Mouse (Mus musculus) frontal cortex, adult (tissue): ENCODE measurements around the gene Syndig1.

Experiments
- ATAC-seq: cut with Nextera tagmentation; 2 replicates; pipeline ENCODE4 v1.9.2; 2017; ENCODE audit warnings: mild to moderate bottlenecking, moderate library complexity, mixed read lengths; ENCODE audit not compliant: low TSS enrichment

The Syndig1 gene

DNA sequence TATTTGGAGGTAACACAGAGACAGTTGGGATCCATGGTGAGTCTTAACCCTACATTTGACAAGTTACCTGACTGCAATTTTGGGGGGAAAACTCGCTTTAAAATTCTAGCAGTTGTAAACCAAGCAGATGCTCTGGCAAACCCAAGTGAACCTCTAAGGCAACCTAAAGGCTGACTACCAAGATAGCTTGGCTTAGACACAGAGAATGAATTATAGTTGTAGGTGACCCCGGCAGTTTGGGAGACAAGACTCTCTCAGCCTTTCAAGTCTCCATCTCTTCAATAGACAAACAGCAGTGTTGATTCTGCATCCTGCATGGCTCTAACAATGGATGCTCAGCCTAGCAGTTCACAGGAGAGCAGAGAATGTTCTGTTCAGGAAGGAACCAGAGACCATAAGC is at the start of gene Syndig1:
TSS of gene Syndig1 (plus strand) at position 301 of the 400 bp plus-strand sequence.
- no peak for ATAC-seq

DNA sequence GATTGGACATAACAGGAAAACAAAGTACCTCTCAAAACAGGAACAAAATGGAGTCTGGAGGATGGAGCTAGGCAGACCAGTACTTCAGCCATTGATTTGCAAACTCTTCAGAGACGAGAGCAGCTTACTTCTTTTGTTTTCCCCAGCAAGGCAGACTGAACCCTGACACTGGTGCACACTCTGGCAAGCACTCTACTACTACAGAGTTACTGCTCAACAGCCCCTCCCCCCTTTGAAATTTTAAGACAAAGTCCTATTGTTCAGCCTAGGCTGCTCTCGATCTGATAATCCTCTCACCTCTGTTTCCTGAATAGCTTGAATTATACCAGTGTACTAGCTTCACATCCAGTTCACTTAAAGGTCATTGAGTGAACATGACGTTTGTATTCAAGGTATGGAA is 30.4 kb upstream of the Syndig1 start:
- no peak for ATAC-seq

- ATAC-seq, result peak; percentile 58
These were observed 24.3 kb upstream of the Syndig1 start for GRCm38 (mm10) chr2:149804599-149805140.

- 0 out of 2 replicates have a peak, but pooled peaks have one; percentile 25 for ATAC-seq
These were observed 23.8 kb upstream of the Syndig1 start for GRCm38 (mm10) chr2:149805256-149805655.

DNA sequence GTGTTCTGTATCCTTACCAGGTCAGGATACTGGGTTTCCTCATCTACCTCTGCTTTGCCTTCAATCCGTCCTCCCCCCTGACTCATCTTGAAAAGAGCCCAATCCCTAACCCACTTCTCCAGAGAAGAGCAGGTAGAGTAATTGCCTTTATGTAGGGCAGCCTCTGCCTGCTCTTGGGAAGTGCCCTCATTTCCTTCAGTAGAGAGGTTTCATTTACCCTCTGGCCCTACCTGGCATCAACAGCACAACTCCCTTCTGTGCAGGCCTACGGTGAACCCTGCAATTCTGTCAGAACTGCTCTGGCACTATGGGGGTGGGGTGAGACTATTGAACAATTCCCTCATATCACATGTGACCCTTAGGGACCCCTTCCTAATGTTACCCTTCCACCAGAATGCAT is 16.1 kb upstream of the Syndig1 start:
- ATAC-seq, result no peak

GRCm38 (mm10) chr2:149818395-149818794 is 10.6 kb upstream of the Syndig1 start:
- ATAC-seq, result peak; percentile 79

DNA sequence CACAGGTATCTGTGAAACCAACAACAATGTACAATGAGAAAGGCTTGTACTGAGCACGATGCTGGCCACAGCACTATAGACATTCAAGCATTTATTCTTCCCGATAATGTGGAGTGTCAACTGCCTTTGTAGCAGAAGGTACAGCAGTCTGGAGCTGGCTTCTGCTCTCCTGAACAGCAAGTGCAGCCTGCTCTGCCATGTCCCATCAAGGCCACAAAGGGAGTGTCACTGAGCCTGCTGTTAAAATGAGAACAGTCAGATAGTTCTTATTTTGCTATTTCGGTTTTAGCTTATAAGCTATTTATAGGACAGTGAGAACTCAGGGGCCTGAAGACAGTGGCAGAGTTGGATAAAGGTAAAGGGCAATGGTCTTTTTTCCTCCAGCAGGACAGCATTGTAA is 9.3 kb upstream of the Syndig1 start:
- ATAC-seq, result no peak

- no peak for ATAC-seq
These were observed 8.8 kb upstream of the Syndig1 start for GRCm38 (mm10) chr2:149820201-149820600.

GRCm38 (mm10) chr2:149829955-149830535 is 1.0 kb downstream of the Syndig1 start:
- ATAC-seq, result peak; percentile 22

DNA sequence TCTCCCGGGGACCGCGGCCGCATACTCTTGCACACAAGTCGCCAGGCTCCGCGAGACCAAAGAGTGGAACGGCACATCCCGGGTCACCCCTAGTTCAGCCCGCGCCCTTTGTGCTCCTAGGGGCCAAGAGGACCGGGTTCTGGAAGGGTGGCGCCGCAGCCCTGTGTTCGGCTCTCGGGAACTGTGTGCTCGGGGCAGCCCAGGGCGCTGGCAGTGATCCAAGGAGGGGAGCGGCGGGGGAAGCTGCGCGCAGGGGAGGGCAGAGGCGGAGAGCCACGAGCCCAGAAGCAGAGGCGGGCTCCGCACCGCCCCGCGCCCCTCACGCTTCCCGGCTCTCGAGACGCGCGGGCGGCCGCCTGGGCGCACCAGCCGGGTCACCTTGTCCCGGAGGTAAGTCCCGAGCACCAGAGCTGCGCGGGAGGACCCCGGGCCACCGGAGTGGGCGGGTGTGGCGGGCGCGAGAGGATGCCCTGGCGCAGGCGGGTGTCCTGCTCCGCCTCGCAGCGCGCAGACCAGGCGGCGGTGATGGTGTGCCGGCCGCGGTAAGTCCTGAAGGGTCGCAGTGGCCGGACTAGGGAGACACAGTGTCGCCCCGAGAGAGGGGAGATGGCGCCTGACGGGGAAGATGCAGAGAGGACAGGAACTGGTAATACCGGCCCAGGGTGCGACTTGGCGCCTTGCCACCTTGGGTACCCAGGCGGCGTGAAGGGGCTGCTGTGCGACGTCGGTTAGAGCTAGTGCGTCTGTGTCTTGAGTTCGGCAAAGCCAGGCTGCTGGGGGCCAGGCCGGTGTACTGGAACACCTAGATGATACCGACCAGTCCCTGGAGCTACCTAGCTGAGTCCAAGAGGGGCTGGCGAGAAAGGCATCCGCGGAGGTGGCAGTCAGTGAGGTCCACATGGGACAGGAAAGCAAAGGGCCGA is 1.8 kb downstream of the Syndig1 start, which contains the start of gene C530025M09Rik:
TSS of gene C530025M09Rik (minus strand) at position 678 of the 923 bp plus-strand sequence.
- peak; percentile 26 for ATAC-seq

DNA sequence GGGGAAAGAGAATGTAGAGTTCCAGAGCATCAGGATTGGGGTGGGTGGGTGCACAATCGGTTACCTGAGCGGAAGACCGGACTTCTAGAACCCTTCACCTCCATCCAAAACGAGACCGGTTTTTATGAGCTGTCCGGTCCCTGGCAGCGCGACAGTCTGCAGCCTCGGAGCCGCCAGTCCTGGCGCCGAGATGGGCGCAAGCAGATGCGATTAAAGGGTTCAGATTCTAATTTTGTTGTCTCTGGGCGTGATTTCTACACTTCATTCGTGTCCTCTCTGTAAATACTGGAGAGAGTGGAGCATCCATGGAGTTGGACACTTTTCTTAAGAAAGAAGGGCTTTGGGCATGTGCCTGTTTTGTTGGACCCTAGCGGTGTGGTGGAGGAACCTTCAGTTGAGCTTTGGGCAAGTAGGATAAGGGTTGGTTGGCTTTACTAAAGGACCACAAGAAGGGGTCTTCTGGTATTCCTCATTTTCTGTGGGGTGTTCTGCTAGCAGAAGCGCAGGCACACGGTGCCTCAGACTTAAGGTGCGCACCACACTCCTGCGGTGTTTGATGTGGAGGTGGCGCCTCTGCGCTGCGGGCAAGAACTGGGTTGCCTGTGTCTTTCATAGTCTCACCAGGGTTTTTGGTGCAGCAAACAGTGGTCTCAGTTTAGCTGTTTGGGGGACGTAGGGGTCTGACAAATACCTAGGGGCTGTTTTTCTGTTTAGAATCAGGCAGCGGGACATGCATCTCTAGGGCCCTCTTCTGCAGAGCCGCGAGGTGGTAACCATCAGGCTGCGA is 2.6 kb downstream of the Syndig1 start:
- peak; percentile 42 for ATAC-seq

DNA sequence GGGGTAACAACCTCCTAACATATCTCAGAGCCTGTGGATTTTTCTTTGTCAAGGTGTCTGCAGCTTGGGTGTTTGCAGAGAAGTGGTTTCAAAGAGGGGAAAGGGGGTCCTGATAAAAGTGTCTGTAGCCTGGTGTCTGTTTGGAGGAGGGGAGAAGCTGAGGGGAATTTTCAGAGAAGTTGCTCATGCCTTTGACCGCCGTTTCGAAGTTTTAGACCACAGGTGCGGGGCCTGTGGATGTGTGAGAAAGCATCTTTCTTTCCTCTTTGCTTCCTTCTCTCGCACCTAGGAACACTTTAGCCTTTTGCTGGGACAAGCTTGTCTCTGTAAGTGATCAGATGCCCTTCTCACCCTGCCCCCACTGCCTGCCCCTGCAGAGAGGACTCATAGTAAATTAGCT is 3.3 kb downstream of the Syndig1 start:
- ATAC-seq, result no peak

DNA sequence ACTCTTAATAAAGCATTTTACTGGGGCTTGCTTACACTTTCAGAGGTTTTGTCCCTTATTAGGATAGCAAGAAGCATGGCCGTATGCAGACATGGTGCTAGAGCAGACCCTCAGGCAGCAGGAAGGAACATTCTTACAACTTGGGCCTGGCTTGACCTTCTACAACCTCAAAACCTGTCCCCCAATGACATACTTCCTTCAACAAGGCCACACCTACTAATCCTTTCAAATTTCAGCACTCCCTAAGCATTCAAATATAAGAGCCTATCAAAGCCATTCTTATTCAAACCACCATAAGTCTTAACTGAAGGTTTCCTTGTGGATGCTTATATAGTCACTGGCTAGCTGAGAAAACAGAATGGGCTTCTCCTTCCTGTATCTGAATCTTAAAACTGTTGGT is 6.1 kb downstream of the Syndig1 start:
- ATAC-seq, result no peak

GRCm38 (mm10) chr2:149836471-149837135 is 7.6 kb downstream of the Syndig1 start:
- ATAC-seq, result peak; percentile 74

DNA sequence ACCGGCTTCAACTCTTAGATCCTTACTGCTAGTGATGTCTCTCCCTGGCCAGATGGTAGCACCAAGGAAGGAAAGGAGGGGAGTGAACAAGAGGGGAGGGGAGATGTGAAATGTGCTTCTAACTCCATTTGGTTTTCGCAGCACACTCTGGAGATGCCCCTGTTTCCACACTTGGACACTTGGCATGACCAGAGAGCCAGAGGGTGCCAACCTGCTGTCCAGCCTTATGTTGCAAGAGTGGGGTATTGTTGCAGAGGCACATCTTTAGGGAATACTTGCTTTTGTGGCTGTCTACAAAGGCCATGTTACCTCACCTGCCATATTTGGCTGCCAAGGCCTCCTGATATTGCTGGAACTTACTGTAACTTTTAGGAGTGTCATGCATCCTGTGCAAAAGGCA is 10.7 kb downstream of the Syndig1 start:
- no peak for ATAC-seq

DNA sequence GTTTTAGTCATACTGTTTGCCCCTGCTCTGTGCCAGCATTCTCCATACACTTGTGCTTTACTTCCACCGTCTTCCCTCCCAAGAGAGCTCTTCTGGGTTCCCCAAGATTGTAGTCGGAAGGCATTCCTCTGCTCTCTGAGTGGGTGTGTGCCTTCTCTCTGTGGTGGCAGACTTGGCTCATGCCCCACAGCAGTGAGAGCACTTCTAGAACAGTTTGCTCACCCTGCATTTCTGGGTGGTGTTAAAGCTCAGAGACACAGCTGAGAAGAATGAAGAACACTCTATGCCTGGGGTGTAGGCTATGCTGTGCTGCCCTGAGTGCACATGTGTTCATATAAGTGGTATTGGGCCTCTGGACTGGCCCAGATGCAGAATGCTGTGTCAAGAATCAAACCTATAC is 15.6 kb downstream of the Syndig1 start:
- ATAC-seq, result peak; percentile 99

- ATAC-seq, result no peak
These were observed 19.8 kb downstream of the Syndig1 start for GRCm38 (mm10) chr2:149848778-149849177.

DNA sequence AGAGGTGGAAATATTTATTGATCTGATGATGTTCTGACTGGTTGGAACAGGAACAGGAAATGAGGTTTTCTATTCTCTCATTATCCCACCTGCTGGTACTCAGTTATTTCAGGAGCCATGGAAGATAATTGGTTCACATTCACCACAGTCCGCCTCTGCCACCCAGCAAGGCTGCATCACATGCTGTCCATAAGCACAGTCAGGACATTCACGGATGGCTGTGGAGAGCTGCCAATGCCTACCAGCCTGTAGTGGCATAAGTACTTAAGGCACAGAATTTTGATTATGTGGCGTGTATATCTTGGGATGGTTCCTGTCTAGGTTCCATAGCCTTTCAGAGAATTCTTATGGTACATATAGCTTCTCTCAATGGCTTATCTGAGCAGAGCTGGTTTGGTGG is 32.0 kb downstream of the Syndig1 start:
- peak; percentile 96 for ATAC-seq

DNA sequence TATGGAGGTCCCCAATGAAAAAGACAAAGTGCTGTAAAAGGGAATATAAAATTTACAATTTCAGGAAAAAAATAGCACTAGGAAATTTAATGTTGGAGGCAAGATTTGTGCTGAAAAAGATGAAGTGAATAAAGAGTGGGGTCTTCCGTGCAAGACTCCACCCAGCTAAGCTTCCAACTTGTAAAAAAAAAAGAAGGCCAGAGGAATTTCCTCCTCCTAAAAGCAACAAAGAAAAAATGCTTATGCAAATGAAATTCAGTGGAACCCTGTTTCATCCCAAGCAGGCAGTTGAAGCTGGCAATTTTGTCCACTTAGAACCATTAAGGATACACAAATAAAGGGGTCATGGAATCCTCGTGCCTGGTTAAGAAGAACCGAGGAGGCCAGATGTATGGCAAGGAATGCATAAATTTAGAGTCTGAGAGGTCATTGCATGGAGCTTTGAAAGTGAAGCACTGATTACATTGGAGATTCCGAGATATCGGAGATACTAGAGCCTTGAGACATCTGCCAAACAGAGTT is 37.0 kb downstream of the Syndig1 start:
- no peak for ATAC-seq

- ATAC-seq, result no peak
These were observed 41.5 kb downstream of the Syndig1 start for GRCm38 (mm10) chr2:149870496-149870895.

- peak; percentile 82 for ATAC-seq
These were observed 43.5 kb downstream of the Syndig1 start for GRCm38 (mm10) chr2:149872496-149872895.
